Comparison of ENCODE assay signal across 8 mouse cellular contexts in genomic region chr7:80078792-80079301, GRCm38 (mm10). TPM values are rescaled to one million over a fixed set of nuclear protein-coding genes. Genes with fewer than 3 reads are reported as not detected.
DNase-seq lines count a peak whose midpoint lies in the region; ATAC-seq and TF ChIP-seq lines count a peak whose summit lies in the region.

No protein-coding gene starts in this region.

- no peak overlapping the region for H3K4me2 ChIP-seq in forebrain, embryonic 11.5 days (ENCODE audit: low read depth, low read length, severe bottlenecking)
- peak overlapping the region; percentile 44 for H3K4me2 ChIP-seq in heart, embryonic 15.5 days
- peak overlapping the region; percentile 29 for H3K4me2 ChIP-seq in liver, embryonic 15.5 days
- H3K4me2 ChIP-seq in myocyte (ENCODE audit: low read depth), result peak overlapping the region; percentile 30
- H3K4me2 ChIP-seq in stomach, embryonic 16.5 days (ENCODE audit: low read depth, low read length), result peak overlapping the region; percentile 28

- H3K9ac ChIP-seq in forebrain, embryonic 11.5 days (ENCODE audit: low read length), result no peak overlapping the region; the same call in 1 of the 2 replicates
- H3K9ac ChIP-seq in heart, embryonic 15.5 days, result peak overlapping the region; percentile 5; the same call in 1 of the 2 replicates
- H3K9ac ChIP-seq in liver, embryonic 15.5 days, result no peak overlapping the region
- peak overlapping the region; percentile 55 for H3K9ac ChIP-seq in stomach, embryonic 16.5 days (ENCODE audit: low read length)

- no peak overlapping the region for H3K4me3 ChIP-seq in forebrain, embryonic 11.5 days (ENCODE audit: low read depth, low read length)
- no peak overlapping the region for H3K4me3 ChIP-seq in heart, embryonic 15.5 days
- no peak overlapping the region for H3K4me3 ChIP-seq in liver, embryonic 15.5 days (replicated peaks)
- no peak overlapping the region for H3K4me3 ChIP-seq in myocyte
- no peak overlapping the region for H3K4me3 ChIP-seq in stomach, embryonic 16.5 days (replicated peaks; ENCODE audit: low read length)

- H3K9me3 ChIP-seq in forebrain, embryonic 11.5 days (ENCODE audit: control insufficient read depth, low read length), result no peaks in the 10 kb centered on the region
- no peaks in the 10 kb centered on the region for H3K9me3 ChIP-seq in heart, embryonic 15.5 days (replicated peaks)
- H3K9me3 ChIP-seq in liver, embryonic 15.5 days (replicated peaks), result no peaks in the 10 kb centered on the region
- H3K9me3 ChIP-seq in stomach, embryonic 16.5 days (replicated peaks; ENCODE audit: control insufficient read depth, low read length), result no peaks in the 10 kb centered on the region

- no peak for TF ChIP-seq POLR2A in myocyte (IDR thresholded peaks at IDR 0.05; ENCODE audit: insufficient read length, low read depth)

- H3ac ChIP-seq in myocyte (ENCODE audit: control insufficient read depth, insufficient read length), result no peak overlapping the region

- peak overlapping the region; percentile 41; the same call in 1 of the 2 replicates for H3K27ac ChIP-seq in forebrain, embryonic 11.5 days (ENCODE audit: low read depth, low read length)
- peak overlapping the region; percentile 85 for H3K27ac ChIP-seq in heart, embryonic 15.5 days
- peak overlapping the region; percentile 58 for H3K27ac ChIP-seq in liver, embryonic 15.5 days (replicated peaks)
- H3K27ac ChIP-seq in stomach, embryonic 16.5 days (ENCODE audit: low read length), result peak overlapping the region; percentile 78

- peaks cover 38% of the 10 kb centered on the region for H3K4me1 ChIP-seq in forebrain, embryonic 11.5 days (replicated peaks; ENCODE audit: control insufficient read depth, insufficient read depth, low read length)
- peaks cover 69% of the 10 kb centered on the region for H3K4me1 ChIP-seq in heart, embryonic 15.5 days (replicated peaks)
- peaks cover 72% of the 10 kb centered on the region for H3K4me1 ChIP-seq in liver, embryonic 15.5 days (replicated peaks)
- peaks cover 49% of the 10 kb centered on the region for H3K4me1 ChIP-seq in stomach, embryonic 16.5 days (ENCODE audit: control insufficient read depth, insufficient read depth, low read length)

- peaks cover 20% of the 10 kb centered on the region; the same call in 1 of the 2 replicates for H3K36me3 ChIP-seq in forebrain, embryonic 11.5 days (ENCODE audit: control insufficient read depth, insufficient read depth, low read length)
- peaks cover 19% of the 10 kb centered on the region for H3K36me3 ChIP-seq in heart, embryonic 15.5 days
- peaks cover 25% of the 10 kb centered on the region for H3K36me3 ChIP-seq in liver, embryonic 15.5 days (replicated peaks)
- H3K36me3 ChIP-seq in myocyte (ENCODE audit: control insufficient read depth, insufficient read depth), result no peaks in the 10 kb centered on the region
- peaks cover 11% of the 10 kb centered on the region; the same call in 1 of the 2 replicates for H3K36me3 ChIP-seq in stomach, embryonic 16.5 days (ENCODE audit: control insufficient read depth, insufficient read depth, low read length)

- WGBS in forebrain, embryonic 11.5 days, result 62% methylated on average over 14 of the region's 14 CpGs
- 2% methylated on average over 14 of the region's 14 CpGs for WGBS in heart, embryonic 15.5 days
- 7% methylated on average over 14 of the region's 14 CpGs for WGBS in liver, embryonic 15.5 days (ENCODE audit: insufficient replicate concordance)
- WGBS in stomach, embryonic 16.5 days, result 16% methylated on average over 14 of the region's 14 CpGs

- peak; percentile 46 for DNase-seq in urinary bladder, postnatal 25 days (ENCODE audit: low spot score)
- no peak for DNase-seq in urinary bladder, postnatal 10 days (ENCODE audit: low spot score)
- no peak for DNase-seq in forebrain, embryonic 11.5 days (ENCODE audit: low spot score)
- peak; percentile 93 for DNase-seq in kidney, postnatal 10 days

- H3K79me2 ChIP-seq in myocyte (ENCODE audit: control insufficient read depth, insufficient read depth), result no peaks in the 10 kb centered on the region

- H3K27me3 ChIP-seq in forebrain, embryonic 11.5 days (ENCODE audit: control insufficient read depth, insufficient read depth, low read length), result no peaks in the 10 kb centered on the region
- H3K27me3 ChIP-seq in heart, embryonic 15.5 days, result no peaks in the 10 kb centered on the region
- H3K27me3 ChIP-seq in liver, embryonic 15.5 days, result no peaks in the 10 kb centered on the region
- H3K27me3 ChIP-seq in myocyte (ENCODE audit: control insufficient read depth, insufficient read depth, insufficient read length), result no peaks in the 10 kb centered on the region
- no peaks in the 10 kb centered on the region for H3K27me3 ChIP-seq in stomach, embryonic 16.5 days (ENCODE audit: control insufficient read depth, insufficient read depth, low read length)

- ATAC-seq in forebrain, embryonic 11.5 days (replicated peaks; ENCODE audit: low FRiP score), result no peak
- ATAC-seq in heart, embryonic 15.5 days (replicated peaks; ENCODE audit: insufficient number of reproducible peaks, insufficient read depth, low FRiP score, low read depth), result peak; percentile 64
- peak; percentile 33 for ATAC-seq in liver, embryonic 15.5 days (ENCODE audit: insufficient read depth)
- ATAC-seq in stomach, embryonic 16.5 days (ENCODE audit: insufficient read depth, low FRiP score), result peak; percentile 38; the same call in 1 of the 2 replicates

TF ChIP-seq in myocyte, 11 proteins besides CTCF, POLR2A, EP300 and RAD21:
- TF ChIP-seq TCF12 (IDR thresholded peaks at IDR 0.05; ENCODE audit: insufficient read depth, poor library complexity, severe bottlenecking) (no peak), CEBPB (IDR thresholded peaks at IDR 0.05; ENCODE audit: insufficient read depth, poor library complexity, severe bottlenecking) (no peak), POLR2AphosphoS2 (IDR thresholded peaks at IDR 0.05; ENCODE audit: insufficient read length, low read depth) (no peak), MYOG (IDR thresholded peaks at IDR 0.05; ENCODE audit: control insufficient read depth in 1 of 3, insufficient read depth in 1 of 3, insufficient read length in 2 of 3, low read depth in 2 of 3) (peak in 1 of 3 experiments; percentile 11), SRF (IDR thresholded peaks at IDR 0.05; ENCODE audit: control insufficient read depth, insufficient read length, low read depth) (no peak)

RNA-seq across cellular contexts. Expression of gene Idh2, which starts 36.3 kb away (rescaled TPM):
- polyA plus RNA-seq in forebrain, embryonic 11.5 days (2014; fragmentation: Nextera tagmentation; extraction: Ambion mirVana), result 403 and 425 TPM in 2 replicates
- polyA plus RNA-seq in heart, embryonic 15.5 days (2015; fragmentation: Nextera tagmentation; extraction: Ambion mirVana), result 2,234 and 2,284 TPM in 2 replicates
- polyA plus RNA-seq in liver, embryonic 15.5 days (2015; fragmentation: Nextera tagmentation; extraction: Ambion mirVana), result 175 and 206 TPM in 2 replicates
- polyA plus RNA-seq in myocyte (2012; fragmentation: generic; extraction: Trizol), result 159 TPM
- polyA plus RNA-seq in stomach, embryonic 16.5 days (2015; fragmentation: Nextera tagmentation; extraction: Ambion mirVana), result 606 and 633 TPM in 2 replicates

RNA-seq across cellular contexts. Expression of gene Zfp710, which starts 54.2 kb away (rescaled TPM):
- polyA plus RNA-seq in forebrain, embryonic 11.5 days (2014; fragmentation: Nextera tagmentation; extraction: Ambion mirVana), result 27.9 and 33.0 TPM in 2 replicates
- polyA plus RNA-seq in heart, embryonic 15.5 days (2015; fragmentation: Nextera tagmentation; extraction: Ambion mirVana), result 9.4 and 13.6 TPM in 2 replicates
- 5.6 and 7.4 TPM in 2 replicates for polyA plus RNA-seq in liver, embryonic 15.5 days (2015; fragmentation: Nextera tagmentation; extraction: Ambion mirVana)
- polyA plus RNA-seq in myocyte (2012; fragmentation: generic; extraction: Trizol), result 5.3 TPM
- polyA plus RNA-seq in stomach, embryonic 16.5 days (2015; fragmentation: Nextera tagmentation; extraction: Ambion mirVana), result 14.3 and 16.7 TPM in 2 replicates

Comparison
In these comparisons a context has a peak if more than half of its experiments do, and no peak if none do; other contexts are left out.
1. DNase-seq: peak in urinary bladder, postnatal 25 days (single experiment) and kidney, postnatal 10 days (single experiment); none in urinary bladder, postnatal 10 days (single experiment) and forebrain, embryonic 11.5 days (single experiment).
2. H3K9ac ChIP-seq: peak in heart, embryonic 15.5 days (single experiment) and stomach, embryonic 16.5 days (single experiment); none in forebrain, embryonic 11.5 days (single experiment) and liver, embryonic 15.5 days (single experiment).
3. Peak in every context shown above with its lines, with median percentiles within 50 percentile points of each other: H3K27ac ChIP-seq.